Mouse (Mus musculus): Measurements from ENCODE around the gene Il16. TPM values are rescaled to one million over a fixed set of nuclear protein-coding genes. Genes with fewer than 3 reads are reported as not detected.

Gene Il16
- total RNA-seq, 2 experiments from 2014 or later = 2.3 to 2.5 TPM

- DNase-seq (ENCODE audit: low spot score in 2 of 2) = peak in 1 of 2 experiments; percentile 22
Observed at GRCm38 (mm10) chr7:83695449-83696212, 49.9 kb downstream of the Il16 start.

- DNase-seq (ENCODE audit: low spot score in 2 of 2) = no peak
Observed at GRCm38 (mm10) chr7:83682640-83683274, 62.8 kb downstream of the Il16 start.

- DNase-seq (ENCODE audit: low spot score in 2 of 2) = no peak
Observed at GRCm38 (mm10) chr7:83678506-83678905, 67.0 kb downstream of the Il16 start.

- DNase-seq (ENCODE audit: low spot score in 2 of 2) = no peak
Observed at GRCm38 (mm10) chr7:83677296-83677695, 68.2 kb downstream of the Il16 start.

- peak; percentile 15 to 22 for DNase-seq (ENCODE audit: low spot score in 2 of 2)
Observed at GRCm38 (mm10) chr7:83675545-83676254, 69.8 kb downstream of the Il16 start.

- DNase-seq (ENCODE audit: low spot score in 2 of 2) = no peak
Observed at GRCm38 (mm10) chr7:83671573-83671972, 74.0 kb downstream of the Il16 start.

- peak; percentile 60 to 73 for DNase-seq (ENCODE audit: low spot score in 2 of 2)
Observed at GRCm38 (mm10) chr7:83668724-83669123, 76.8 kb downstream of the Il16 start.

- no peak for DNase-seq (ENCODE audit: low spot score in 2 of 2)
Observed at GRCm38 (mm10) chr7:83667936-83668645, 77.4 kb downstream of the Il16 start.

GRCm38 (mm10) chr7:83666087-83666595 lies 79.4 kb downstream of the Il16 start:
- no peak for DNase-seq (ENCODE audit: low spot score in 2 of 2)

- no peak for DNase-seq (ENCODE audit: low spot score in 2 of 2)
Observed at GRCm38 (mm10) chr7:83662711-83663375, 82.7 kb downstream of the Il16 start.

- DNase-seq (ENCODE audit: low spot score in 2 of 2) = no peak
Observed at GRCm38 (mm10) chr7:83661763-83662162, 83.8 kb downstream of the Il16 start.

GRCm38 (mm10) chr7:83661031-83661430 lies 84.5 kb downstream of the Il16 start:
- no peak for DNase-seq (ENCODE audit: low spot score in 2 of 2)

GRCm38 (mm10) chr7:83660273-83660691 lies 85.2 kb downstream of the Il16 start:
- no peak for DNase-seq (ENCODE audit: low spot score in 2 of 2)

- no peak for DNase-seq (ENCODE audit: low spot score in 2 of 2)
Observed at GRCm38 (mm10) chr7:83659159-83660065, 86.1 kb downstream of the Il16 start.

GRCm38 (mm10) chr7:83658716-83659115 lies 86.8 kb downstream of the Il16 start:
- no peak for DNase-seq (ENCODE audit: low spot score in 2 of 2)

GRCm38 (mm10) chr7:83654938-83655630 lies 90.4 kb downstream of the Il16 start:
- DNase-seq (ENCODE audit: low spot score in 2 of 2) = no peak

GRCm38 (mm10) chr7:83654196-83654595 lies 91.3 kb downstream of the Il16 start:
- no peak for DNase-seq (ENCODE audit: low spot score in 2 of 2)

- DNase-seq (ENCODE audit: low spot score in 2 of 2) = no peak
Observed at GRCm38 (mm10) chr7:83653605-83654051, 91.9 kb downstream of the Il16 start.

- no peak for DNase-seq (ENCODE audit: low spot score in 2 of 2)
Observed at GRCm38 (mm10) chr7:83652498-83652897, 93.0 kb downstream of the Il16 start.
